Mouse (Mus musculus) bone marrow macrophage, adult 2 months (primary cell): ENCODE data around the gene Tulp4.

Source experiments
- CTCF ChIP-seq: IDR thresholded peaks from 2 replicates; pipeline ENCODE4 v1.5.1; 2012; ENCODE audit warnings: low read depth, mild to moderate bottlenecking, low read length, moderate library complexity
- POLR2A ChIP-seq: IDR thresholded peaks from 2 replicates; pipeline ENCODE4 v1.6.1; 2012; ENCODE audit warnings: mild to moderate bottlenecking, low read depth, low read length, borderline replicate concordance

DNA sequence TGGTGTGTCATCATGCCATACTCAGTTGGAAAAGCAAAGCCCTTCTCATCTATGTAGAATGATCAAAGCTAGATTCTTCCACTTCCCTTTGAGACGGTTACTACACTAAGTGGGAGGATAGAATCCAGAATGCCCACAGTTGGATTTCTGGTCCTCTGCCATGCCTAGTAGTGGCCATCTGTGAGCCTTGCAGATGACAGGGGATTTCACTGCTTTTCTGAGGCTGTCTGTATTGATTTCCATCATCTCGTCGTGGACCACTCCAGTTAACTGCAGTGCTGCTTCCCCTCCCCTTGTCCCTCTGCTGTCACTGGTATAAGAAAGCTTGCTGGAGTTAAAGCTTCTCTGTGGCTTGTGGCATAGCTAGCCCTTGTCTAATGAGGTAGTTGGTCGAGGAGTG, 23.1 kb downstream of the Tulp4 start:
- TF ChIP-seq CTCF: no peak
- no peak for TF ChIP-seq POLR2A
